Mouse (Mus musculus): ENCODE results near the gene Sept1. TPM values are rescaled to one million over a fixed set of nuclear protein-coding genes. Genes with fewer than 3 reads are reported as not detected.

Gene Sept1
- polyA plus RNA-seq, 1 experiment from 2014 or later = 23.2 TPM

DNA sequence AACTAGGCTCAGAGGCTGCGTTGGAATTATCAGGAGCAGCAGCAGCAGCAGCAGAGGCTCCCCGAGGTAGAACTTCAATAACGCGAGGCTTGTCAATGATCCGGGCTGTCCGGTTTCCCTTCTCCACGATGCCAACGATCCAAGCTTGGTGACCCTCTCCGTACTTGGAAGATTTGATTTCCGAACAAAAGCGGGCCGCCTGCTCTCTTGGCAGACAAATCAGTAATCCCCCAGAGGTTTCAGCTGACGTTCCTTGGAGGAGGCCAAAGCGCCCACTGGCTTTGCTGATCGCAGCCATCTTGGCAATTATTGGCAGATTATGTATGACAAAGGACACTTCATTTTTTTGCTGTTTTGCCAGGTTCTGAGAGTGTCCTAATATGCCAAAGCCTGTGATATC, 39.6 kb upstream of the Sept1 start:
- Histone ChIP-seq H3K9ac (ENCODE audit: low read length) (peak overlapping the region; percentile 96; the same call in 1 of the 2 replicates), H3K4me3 (ENCODE audit: low read length) (peak overlapping the region; percentile 97), H3K9me3 (ENCODE audit: control insufficient read depth, low read length) (no peaks in the 10 kb centered on the region), H3K36me3 (ENCODE audit: control insufficient read depth, insufficient read depth, low read length) (peaks cover 15% of the 10 kb centered on the region; the same call in 1 of the 2 replicates), H3K27me3 (ENCODE audit: control insufficient read depth, insufficient read depth, low read depth, low read length) (no peaks in the 10 kb centered on the region), H3K4me2 (ENCODE audit: low read depth, low read length) (peak overlapping the region; percentile 91), H3K4me1 (replicated peaks; ENCODE audit: control insufficient read depth, insufficient read depth, low read length) (peaks cover 17% of the 10 kb centered on the region), H3K27ac (ENCODE audit: low read length) (no peak overlapping the region)
- ATAC-seq (ENCODE audit: low read depth) = no peak
- 97% methylated on average over 15 of the region's 15 CpGs for WGBS

DNA sequence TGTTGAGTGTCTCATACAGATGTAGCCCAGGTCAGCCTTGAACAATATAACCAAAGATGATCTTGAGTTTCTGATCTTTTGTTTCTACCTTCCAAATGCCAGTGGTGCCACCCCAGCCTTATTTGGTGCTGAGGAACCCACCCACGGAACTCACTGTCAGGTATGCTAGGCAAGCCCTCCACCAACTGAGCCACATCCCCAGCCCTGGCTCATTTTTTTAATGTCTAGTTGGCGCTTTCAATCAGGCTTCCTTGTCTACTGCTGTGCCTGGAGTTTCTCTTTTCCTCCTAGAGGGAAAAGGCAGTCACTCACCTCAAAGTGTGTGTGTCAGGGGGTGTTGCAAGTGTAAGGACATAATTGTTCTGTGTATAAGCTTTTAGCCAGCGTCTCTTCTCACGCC, 38.2 kb upstream of the Sept1 start:
- H3K4me2 ChIP-seq (ENCODE audit: low read depth, low read length) = no peak overlapping the region
- peaks cover 17% of the 10 kb centered on the region for H3K4me1 ChIP-seq (replicated peaks; ENCODE audit: control insufficient read depth, insufficient read depth, low read length)
- no peak overlapping the region for H3K27ac ChIP-seq (ENCODE audit: low read length)
- WGBS = 96% methylated on average over 4 of the region's 4 CpGs
- H3K27me3 ChIP-seq (ENCODE audit: control insufficient read depth, insufficient read depth, low read depth, low read length) = no peaks in the 10 kb centered on the region
- H3K4me3 ChIP-seq (ENCODE audit: low read length) = no peak overlapping the region
- no peak overlapping the region for H3K9ac ChIP-seq (ENCODE audit: low read length)
- H3K36me3 ChIP-seq (ENCODE audit: control insufficient read depth, insufficient read depth, low read length) = peaks cover 15% of the 10 kb centered on the region; the same call in 1 of the 2 replicates
- no peaks in the 10 kb centered on the region for H3K9me3 ChIP-seq (ENCODE audit: control insufficient read depth, low read length)
- no peak for ATAC-seq (ENCODE audit: low read depth)

GRCm38 (mm10) chr7:127270666-127271065, 37.7 kb upstream of the Sept1 start:
- WGBS = 91% methylated on average over 5 of the region's 5 CpGs
- ATAC-seq (ENCODE audit: low read depth) = no peak
- H3K4me3 ChIP-seq (ENCODE audit: low read length) = no peak overlapping the region
- no peaks in the 10 kb centered on the region for H3K27me3 ChIP-seq (ENCODE audit: control insufficient read depth, insufficient read depth, low read depth, low read length)
- H3K27ac ChIP-seq (ENCODE audit: low read length) = no peak overlapping the region
- peaks cover 17% of the 10 kb centered on the region for H3K4me1 ChIP-seq (replicated peaks; ENCODE audit: control insufficient read depth, insufficient read depth, low read length)
- H3K36me3 ChIP-seq (ENCODE audit: control insufficient read depth, insufficient read depth, low read length) = peaks cover 15% of the 10 kb centered on the region; the same call in 1 of the 2 replicates
- no peaks in the 10 kb centered on the region for H3K9me3 ChIP-seq (ENCODE audit: control insufficient read depth, low read length)
- H3K4me2 ChIP-seq (ENCODE audit: low read depth, low read length) = no peak overlapping the region
- H3K9ac ChIP-seq (ENCODE audit: low read length) = no peak overlapping the region

DNA sequence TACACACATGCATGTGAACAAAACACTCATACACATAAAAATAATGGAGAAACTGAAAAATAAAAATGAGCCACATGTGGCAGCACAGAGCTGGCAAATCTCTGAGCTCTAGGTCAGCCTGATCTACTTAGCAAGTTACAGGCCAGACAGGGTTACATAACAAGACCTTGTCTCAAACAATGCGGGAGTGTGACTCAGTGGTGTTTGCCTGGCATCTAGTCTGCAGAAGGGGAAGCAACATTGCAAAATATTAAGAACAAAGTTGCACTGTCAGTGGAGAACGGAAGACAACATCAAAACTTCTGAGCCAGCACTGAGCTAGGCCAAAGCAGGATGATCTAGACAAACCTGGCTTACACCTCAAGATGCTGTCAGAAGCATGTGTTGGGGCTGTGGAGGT, 37.3 kb upstream of the Sept1 start:
- peaks cover 15% of the 10 kb centered on the region; the same call in 1 of the 2 replicates for H3K36me3 ChIP-seq (ENCODE audit: control insufficient read depth, insufficient read depth, low read length)
- no peak for ATAC-seq (ENCODE audit: low read depth)
- WGBS = 85% methylated on average over 2 of the region's 2 CpGs

GRCm38 (mm10) chr7:127263526-127263925, 30.6 kb upstream of the Sept1 start:
- WGBS = 85% methylated on average over 3 of the region's 3 CpGs
- Histone ChIP-seq H3K9me3 (ENCODE audit: control insufficient read depth, low read length) (no peaks in the 10 kb centered on the region), H3K4me2 (ENCODE audit: low read depth, low read length) (no peak overlapping the region), H3K4me3 (ENCODE audit: low read length) (no peak overlapping the region), H3K27ac (ENCODE audit: low read length) (no peak overlapping the region), H3K9ac (ENCODE audit: low read length) (no peak overlapping the region), H3K36me3 (ENCODE audit: control insufficient read depth, insufficient read depth, low read length) (no peaks in the 10 kb centered on the region), H3K4me1 (replicated peaks; ENCODE audit: control insufficient read depth, insufficient read depth, low read length) (peaks cover 12% of the 10 kb centered on the region), H3K27me3 (ENCODE audit: control insufficient read depth, insufficient read depth, low read depth, low read length) (no peaks in the 10 kb centered on the region)
- no peak for ATAC-seq (ENCODE audit: low read depth)

More for the DNA sequence above, 37.3 kb upstream of the Sept1 start:
- Histone ChIP-seq H3K9me3 (ENCODE audit: control insufficient read depth, low read length) (no peaks in the 10 kb centered on the region), H3K4me3 (ENCODE audit: low read length) (no peak overlapping the region), H3K9ac (ENCODE audit: low read length) (no peak overlapping the region), H3K27ac (ENCODE audit: low read length) (no peak overlapping the region), H3K4me1 (replicated peaks; ENCODE audit: control insufficient read depth, insufficient read depth, low read length) (peaks cover 17% of the 10 kb centered on the region), H3K4me2 (ENCODE audit: low read depth, low read length) (no peak overlapping the region), H3K27me3 (ENCODE audit: control insufficient read depth, insufficient read depth, low read depth, low read length) (no peaks in the 10 kb centered on the region)

DNA sequence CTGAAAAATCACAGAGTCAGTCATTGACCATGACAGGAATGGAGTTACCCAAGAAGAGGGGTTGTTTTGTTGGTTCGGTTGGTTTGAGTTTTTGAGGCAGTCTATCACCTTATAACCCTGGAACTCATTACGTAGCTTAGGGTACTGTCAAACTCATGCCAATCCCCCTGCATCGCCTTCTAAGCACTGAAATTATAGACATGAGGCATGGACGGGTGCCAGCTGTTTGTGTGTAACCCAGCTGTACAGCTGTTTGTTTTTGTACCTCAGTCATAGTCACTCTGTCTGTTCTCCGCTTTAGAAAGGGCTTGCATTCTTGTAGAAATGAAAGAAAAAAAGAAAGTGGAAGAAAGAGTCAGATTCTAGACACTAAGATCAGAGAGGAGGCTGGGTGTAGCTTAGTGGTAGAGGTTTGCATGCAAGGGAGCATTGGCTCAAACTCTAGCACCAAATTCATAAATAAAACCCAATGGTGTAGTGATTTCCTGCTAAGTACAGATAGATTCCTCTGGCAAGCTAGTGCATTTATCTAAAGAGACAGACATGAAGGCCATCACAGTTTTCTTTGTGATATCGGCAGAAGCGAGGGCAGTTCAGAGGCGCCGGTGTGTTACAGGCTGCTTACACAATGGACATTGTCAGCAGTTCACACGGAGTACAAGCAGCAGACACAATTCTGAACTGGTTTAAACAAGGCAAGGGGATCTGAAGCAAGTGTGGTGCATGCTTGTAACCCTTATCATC, 29.5 kb upstream of the Sept1 start:
- Histone ChIP-seq H3K9ac (ENCODE audit: low read length) (no peak overlapping the region), H3K36me3 (ENCODE audit: control insufficient read depth, insufficient read depth, low read length) (no peaks in the 10 kb centered on the region), H3K4me1 (replicated peaks; ENCODE audit: control insufficient read depth, insufficient read depth, low read length) (peaks cover 12% of the 10 kb centered on the region), H3K27me3 (ENCODE audit: control insufficient read depth, insufficient read depth, low read depth, low read length) (no peaks in the 10 kb centered on the region), H3K4me2 (ENCODE audit: low read depth, low read length) (no peak overlapping the region), H3K9me3 (ENCODE audit: control insufficient read depth, low read length) (no peaks in the 10 kb centered on the region), H3K4me3 (ENCODE audit: low read length) (no peak overlapping the region), H3K27ac (ENCODE audit: low read length) (no peak overlapping the region)
- WGBS = 68% methylated on average over 10 of the region's 10 CpGs
- ATAC-seq (ENCODE audit: low read depth) = no peak

DNA sequence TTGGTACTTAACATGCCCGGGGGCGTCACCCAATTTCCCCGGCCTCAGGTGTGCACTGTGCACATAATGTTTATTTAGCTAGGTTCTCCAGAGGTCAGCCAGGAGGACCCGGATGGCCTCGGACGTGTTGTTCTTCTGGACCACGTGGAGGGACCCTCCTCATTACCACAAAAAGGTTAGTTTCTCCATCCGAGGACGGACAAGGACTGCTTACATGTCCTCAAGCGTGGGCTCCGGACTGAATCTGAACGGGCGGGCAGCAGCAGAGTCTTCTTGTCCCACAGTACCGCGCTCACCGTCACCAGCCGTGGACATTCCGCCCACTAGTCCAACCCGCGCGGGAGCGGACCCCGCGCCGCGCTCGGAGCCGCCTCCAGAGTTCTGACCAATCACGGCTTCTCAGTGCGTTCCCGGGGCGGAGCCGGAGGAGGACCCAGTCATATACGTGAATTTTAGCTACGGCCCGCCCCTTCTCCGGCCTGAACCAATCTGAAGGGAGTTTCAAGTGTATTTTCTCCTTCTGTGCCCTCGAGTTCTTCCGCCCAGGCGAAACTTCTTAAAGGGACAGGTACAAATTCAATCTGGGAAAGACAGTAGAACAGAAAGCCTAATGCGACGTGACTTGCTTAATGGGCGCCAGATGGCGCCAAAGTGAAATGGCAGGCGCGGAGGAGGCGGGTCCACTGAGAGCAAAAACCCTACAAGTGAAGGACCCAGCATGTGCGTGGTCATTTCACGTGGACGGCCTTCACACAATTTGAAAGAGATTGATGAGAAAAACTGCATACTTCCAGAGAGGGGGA, 27.6 kb upstream of the Sept1 start, which contains the start of gene Dctpp1:
Gene Dctpp1, minus strand, starts transcription at position 401 of the 803 bp plus-strand sequence.
- under 1% methylated on average over 50 of the region's 50 CpGs for WGBS
- H3K36me3 ChIP-seq (ENCODE audit: control insufficient read depth, insufficient read depth, low read length) = no peaks in the 10 kb centered on the region
- peak within 1 kb of the TSS; percentile 50; the same call in 1 of the 2 replicates for H3K27ac ChIP-seq (ENCODE audit: low read length)
- H3K9me3 ChIP-seq (ENCODE audit: control insufficient read depth, low read length) = no peaks in the 10 kb centered on the region
- ATAC-seq (ENCODE audit: low read depth) = peak; percentile 99
- peak within 1 kb of the TSS; percentile 73 for H3K9ac ChIP-seq (ENCODE audit: low read length)
- peak within 1 kb of the TSS; percentile 83 for H3K4me3 ChIP-seq (ENCODE audit: low read length)
- peaks cover 12% of the 10 kb centered on the region for H3K4me1 ChIP-seq (replicated peaks; ENCODE audit: control insufficient read depth, insufficient read depth, low read length)
- no peaks in the 10 kb centered on the region for H3K27me3 ChIP-seq (ENCODE audit: control insufficient read depth, insufficient read depth, low read depth, low read length)
- peak within 1 kb of the TSS; percentile 88 for H3K4me2 ChIP-seq (ENCODE audit: low read depth, low read length)

DNA sequence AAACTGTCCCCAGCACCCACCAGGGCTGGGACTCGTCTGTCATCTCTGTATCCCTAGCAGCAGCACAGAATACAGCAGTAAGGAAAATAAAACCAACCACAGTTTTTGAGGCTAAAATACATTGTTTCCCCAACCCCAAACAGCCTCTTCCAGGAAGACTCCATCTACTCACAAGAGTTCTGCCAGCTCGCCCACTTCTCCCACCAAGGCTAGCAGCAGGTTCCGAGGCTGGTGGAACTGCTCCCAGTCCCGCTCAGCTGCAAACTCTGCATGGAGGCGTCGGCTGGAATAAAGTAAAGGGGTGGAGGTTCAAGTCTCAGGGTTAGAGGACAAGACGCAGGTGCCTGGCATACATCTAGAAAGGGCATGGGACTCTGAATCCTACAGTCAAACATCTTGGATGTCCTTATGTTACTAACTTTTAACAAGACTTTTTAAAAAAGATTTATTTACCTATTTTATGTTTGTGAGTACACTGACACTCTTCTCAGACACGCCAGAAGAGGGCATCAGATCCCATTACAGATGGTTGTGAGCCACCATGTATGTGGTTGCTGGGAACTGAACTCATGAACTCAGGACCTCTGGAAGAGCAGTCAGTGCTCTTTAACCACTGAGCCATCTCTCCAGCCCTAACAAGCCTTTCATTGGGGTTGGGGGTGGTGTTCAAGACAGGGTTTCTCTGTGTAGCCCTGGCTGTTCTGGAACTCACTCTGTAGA, 26.4 kb upstream of the Sept1 start:
- Histone ChIP-seq H3K36me3 (ENCODE audit: control insufficient read depth, insufficient read depth, low read length) (no peaks in the 10 kb centered on the region), H3K4me1 (replicated peaks; ENCODE audit: control insufficient read depth, insufficient read depth, low read length) (peaks cover 20% of the 10 kb centered on the region), H3K27me3 (ENCODE audit: control insufficient read depth, insufficient read depth, low read depth, low read length) (no peaks in the 10 kb centered on the region), H3K4me2 (ENCODE audit: low read depth, low read length) (peak overlapping the region; percentile 88), H3K9ac (ENCODE audit: low read length) (no peak overlapping the region; the same call in 1 of the 2 replicates), H3K27ac (ENCODE audit: low read length) (no peak overlapping the region), H3K4me3 (ENCODE audit: low read length) (peak overlapping the region; percentile 83), H3K9me3 (ENCODE audit: control insufficient read depth, low read length) (no peaks in the 10 kb centered on the region)
- ATAC-seq (ENCODE audit: low read depth) = no peak
- 72% methylated on average over 8 of the region's 8 CpGs for WGBS

GRCm38 (mm10) chr7:127256518-127256917, 23.6 kb upstream of the Sept1 start:
- WGBS = 90% methylated on average over 5 of the region's 5 CpGs

More at GRCm38 (mm10) chr7:127256518-127256917, 23.6 kb upstream of the Sept1 start:
- Histone ChIP-seq H3K9me3 (ENCODE audit: control insufficient read depth, low read length) (no peaks in the 10 kb centered on the region), H3K4me2 (ENCODE audit: low read depth, low read length) (no peak overlapping the region), H3K4me1 (replicated peaks; ENCODE audit: control insufficient read depth, insufficient read depth, low read length) (peaks cover 22% of the 10 kb centered on the region), H3K4me3 (ENCODE audit: low read length) (no peak overlapping the region), H3K36me3 (ENCODE audit: control insufficient read depth, insufficient read depth, low read length) (no peaks in the 10 kb centered on the region), H3K27me3 (ENCODE audit: control insufficient read depth, insufficient read depth, low read depth, low read length) (no peaks in the 10 kb centered on the region), H3K27ac (ENCODE audit: low read length) (no peak overlapping the region), H3K9ac (ENCODE audit: low read length) (no peak overlapping the region)
- ATAC-seq (ENCODE audit: low read depth) = no peak
